Mouse (Mus musculus): ENCODE measurements at regions not wholly inside any gene's neighbourhood (a gene's known extent, or its start where the extent isn't known, plus 50 kb on each side); places are given as distances from the start of the nearest gene placed in this dataset.
"Not testable (repeated sequence)": the region's sequence is repeated elsewhere in the genome, so short reads cannot be mapped to it uniquely, and the experiment has no call there.

DNA sequence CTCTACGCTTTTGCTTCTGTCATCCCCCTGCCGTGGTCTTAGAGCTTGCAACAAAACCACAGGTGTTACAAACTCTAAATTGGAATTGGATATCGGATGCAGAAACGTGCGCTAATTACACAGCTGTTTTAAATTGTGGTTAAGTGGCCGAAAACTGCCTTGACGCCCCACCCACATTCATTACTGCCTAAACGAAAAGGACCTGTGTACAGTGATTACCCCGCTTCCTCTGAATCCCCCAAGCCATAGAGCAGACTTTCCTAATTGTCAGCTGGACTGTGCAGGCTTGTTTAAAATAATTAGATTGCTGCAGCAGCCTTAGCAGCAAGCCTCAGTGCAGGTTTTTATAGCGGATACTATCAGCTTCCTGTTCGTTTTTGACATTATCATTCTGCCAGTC lies 94.7 kb downstream of the Cxxc4 start:
- WGBS = 34% methylated on average over 11 of the region's 11 CpGs
- DNase-seq = no peak
- Histone ChIP-seq H3K4me3 (replicated peaks; ENCODE audit: insufficient read depth, low read depth, low read length) (no peak overlapping the region), H3K4me1 (ENCODE audit: control insufficient read depth, insufficient read depth, low read length) (no peaks in the 10 kb centered on the region), H3K27me3 (ENCODE audit: control insufficient read depth, insufficient read depth, low read length) (no peaks in the 10 kb centered on the region), H3K27ac (ENCODE audit: insufficient read depth, low read length) (no peak overlapping the region)
- TF ChIP-seq CTCF (IDR thresholded peaks at IDR 0.05; ENCODE audit: borderline replicate concordance, insufficient read depth, low read depth, low read length) (no peak), POLR2A (IDR thresholded peaks at IDR 0.05; ENCODE audit: borderline replicate concordance, insufficient read depth, low read length) (no peak)

DNA sequence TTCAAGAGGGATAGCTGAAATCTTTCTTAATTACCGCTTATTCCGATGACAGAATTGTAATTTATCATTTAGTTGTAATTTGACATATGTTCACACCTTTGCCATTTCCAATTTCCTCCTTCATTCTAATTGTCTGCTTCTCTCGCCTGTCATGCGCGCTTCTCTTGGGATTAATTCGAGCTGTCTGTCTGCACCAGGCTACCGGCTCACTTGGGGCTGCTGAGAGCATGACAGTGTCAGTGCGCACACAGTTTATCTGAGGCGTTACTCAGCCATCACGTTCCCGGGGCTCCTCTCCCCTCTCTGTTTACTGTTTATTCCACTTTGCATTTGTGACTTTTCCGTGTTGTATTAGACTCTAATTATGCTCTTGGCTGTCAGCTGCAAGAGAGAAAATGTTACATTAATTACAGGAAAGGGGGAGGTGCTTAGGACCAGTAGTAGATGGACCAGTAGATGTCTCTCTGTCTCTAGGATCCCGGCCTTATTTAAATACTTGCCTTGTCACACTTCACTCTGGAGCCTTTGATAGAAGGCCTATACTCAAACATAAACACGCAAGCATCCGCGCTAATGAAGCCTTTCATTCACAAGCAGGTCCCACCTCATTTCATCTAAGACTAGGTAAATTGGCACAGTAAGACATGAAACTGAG lies 95.3 kb downstream of the Cxxc4 start:
- TF ChIP-seq CTCF (IDR thresholded peaks at IDR 0.05; ENCODE audit: borderline replicate concordance, insufficient read depth, low read depth, low read length) (no peak), POLR2A (IDR thresholded peaks at IDR 0.05; ENCODE audit: borderline replicate concordance, insufficient read depth, low read length) (no peak)
- no peak overlapping the region for H3K27ac ChIP-seq (ENCODE audit: insufficient read depth, low read length)
- no peaks in the 10 kb centered on the region for H3K4me1 ChIP-seq (ENCODE audit: control insufficient read depth, insufficient read depth, low read length)
- no peaks in the 10 kb centered on the region for H3K27me3 ChIP-seq (ENCODE audit: control insufficient read depth, insufficient read depth, low read length)
- peak; percentile 1 to 11 for DNase-seq
- H3K4me3 ChIP-seq (replicated peaks; ENCODE audit: insufficient read depth, low read depth, low read length) = no peak overlapping the region
- 49% methylated on average over 16 of the region's 16 CpGs for WGBS

DNA sequence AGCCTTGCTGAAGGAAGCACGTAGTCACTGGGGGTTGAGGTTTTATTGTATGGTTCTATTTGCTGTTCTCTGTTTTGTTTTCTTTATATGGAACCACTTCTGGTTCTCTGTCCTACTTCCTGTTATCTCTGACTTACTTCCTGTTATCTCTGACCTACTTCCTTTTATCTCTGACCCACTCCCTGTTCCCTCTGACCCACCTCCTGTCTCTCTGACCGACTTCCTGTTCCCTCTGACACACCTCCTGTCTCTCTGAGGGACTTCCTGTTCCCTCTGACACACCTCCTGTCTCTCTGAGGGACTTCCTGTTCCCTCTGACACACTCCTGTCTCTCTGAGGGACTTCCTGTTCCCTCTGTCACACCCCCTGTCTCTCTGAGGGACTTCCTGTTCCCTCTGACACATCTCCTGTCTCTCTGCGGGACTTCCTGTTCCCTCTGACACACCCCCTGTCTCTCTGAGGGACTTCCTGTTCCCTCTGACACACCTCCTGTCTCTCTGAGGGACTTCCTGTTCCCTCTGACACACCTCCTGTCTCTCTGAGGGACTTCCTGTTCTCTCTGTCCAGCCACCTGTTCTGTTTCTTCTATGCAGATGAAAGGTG lies 102.9 kb downstream of the Cxxc4 start:
- not testable (repeated sequence) for H3K27me3 ChIP-seq (ENCODE audit: control insufficient read depth, insufficient read depth, low read length); DNase-seq; H3K27ac ChIP-seq (ENCODE audit: insufficient read depth, low read length); H3K4me1 ChIP-seq (ENCODE audit: control insufficient read depth, insufficient read depth, low read length); H3K4me3 ChIP-seq (replicated peaks; ENCODE audit: insufficient read depth, low read depth, low read length)
- 97% methylated on average over 3 of the region's 3 CpGs for WGBS

DNA sequence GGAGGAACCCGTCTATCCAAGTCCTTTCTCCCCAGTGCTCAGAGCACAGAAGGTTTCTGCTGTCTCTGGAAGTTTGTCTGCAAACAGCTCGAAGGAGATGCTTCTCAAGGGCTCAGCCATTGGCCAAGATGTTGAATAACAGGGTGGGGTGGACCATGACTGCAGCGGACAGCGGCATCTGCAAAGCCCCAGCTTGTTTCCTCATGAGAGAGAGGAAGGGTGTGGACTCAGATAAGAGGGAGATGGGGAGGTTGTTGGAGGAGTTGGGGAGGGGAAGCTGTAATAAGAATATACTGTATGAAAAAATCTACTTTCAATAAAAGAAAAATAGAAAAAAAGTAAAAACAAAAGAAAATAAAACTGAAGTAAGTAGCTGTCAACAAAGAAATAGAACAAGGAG lies 129.7 kb downstream of the Cxxc4 start:
- Histone ChIP-seq H3K27me3 (ENCODE audit: control insufficient read depth, insufficient read depth, low read length) (no peaks in the 10 kb centered on the region), H3K27ac (ENCODE audit: insufficient read depth, low read length) (no peak overlapping the region), H3K4me1 (ENCODE audit: control insufficient read depth, insufficient read depth, low read length) (no peaks in the 10 kb centered on the region), H3K4me3 (replicated peaks; ENCODE audit: insufficient read depth, low read depth, low read length) (no peak overlapping the region)
- 87% methylated on average over 4 of the region's 4 CpGs for WGBS
- TF ChIP-seq CTCF (IDR thresholded peaks at IDR 0.05; ENCODE audit: borderline replicate concordance, insufficient read depth, low read depth, low read length) (no peak), POLR2A (IDR thresholded peaks at IDR 0.05; ENCODE audit: borderline replicate concordance, insufficient read depth, low read length) (no peak)
- no peak for DNase-seq

DNA sequence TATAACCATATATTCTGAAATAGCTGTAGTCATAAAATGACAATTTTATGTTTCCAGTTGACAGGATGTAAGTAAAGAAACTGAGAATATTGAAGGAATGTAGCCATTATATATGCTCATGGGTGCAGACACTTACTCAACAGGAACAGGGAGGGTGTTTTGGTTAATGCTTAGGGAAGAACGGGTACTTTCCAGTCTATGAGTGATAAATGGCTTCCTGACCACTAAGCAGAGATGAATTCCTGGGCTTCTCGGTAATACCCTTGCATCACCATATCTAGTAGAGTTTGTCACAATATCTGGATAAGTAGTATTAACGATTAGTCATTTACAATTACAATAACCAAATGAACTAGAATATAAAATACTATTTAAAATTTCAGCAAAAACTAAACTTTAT lies 130.5 kb downstream of the Cxxc4 start:
- no peak overlapping the region for H3K27ac ChIP-seq (ENCODE audit: insufficient read depth, low read length)
- no peaks in the 10 kb centered on the region for H3K4me1 ChIP-seq (ENCODE audit: control insufficient read depth, insufficient read depth, low read length)
- H3K27me3 ChIP-seq (ENCODE audit: control insufficient read depth, insufficient read depth, low read length) = no peaks in the 10 kb centered on the region
- no peak for DNase-seq
- no peak for TF ChIP-seq CTCF (IDR thresholded peaks at IDR 0.05; ENCODE audit: borderline replicate concordance, insufficient read depth, low read depth, low read length)
- TF ChIP-seq POLR2A (IDR thresholded peaks at IDR 0.05; ENCODE audit: borderline replicate concordance, insufficient read depth, low read length) = no peak
- H3K4me3 ChIP-seq (replicated peaks; ENCODE audit: insufficient read depth, low read depth, low read length) = no peak overlapping the region
- 88% methylated on average over 3 of the region's 3 CpGs for WGBS

DNA sequence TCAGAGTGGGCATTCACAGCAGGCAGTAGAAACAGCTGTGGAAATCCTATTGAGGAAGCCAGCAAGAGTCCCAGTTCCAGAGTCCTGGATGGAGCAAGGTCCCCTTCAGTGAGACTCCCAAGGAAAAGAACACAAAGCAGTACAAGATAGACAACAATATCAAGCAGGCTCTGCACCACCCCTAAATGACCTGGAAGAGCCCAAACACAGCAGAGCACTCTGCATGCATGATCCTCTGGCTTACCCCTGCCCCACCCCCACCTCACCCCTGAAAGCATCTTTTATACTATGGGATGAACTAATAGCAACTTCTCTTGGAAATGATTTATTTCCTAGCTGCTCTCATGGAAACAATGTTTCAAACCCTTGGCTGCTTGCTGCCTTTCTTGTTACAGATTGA lies 132.3 kb downstream of the Cxxc4 start:
- no peak for DNase-seq
- Histone ChIP-seq H3K27me3 (ENCODE audit: control insufficient read depth, insufficient read depth, low read length) (no peaks in the 10 kb centered on the region), H3K27ac (ENCODE audit: insufficient read depth, low read length) (no peak overlapping the region), H3K4me1 (ENCODE audit: control insufficient read depth, insufficient read depth, low read length) (no peaks in the 10 kb centered on the region), H3K4me3 (replicated peaks; ENCODE audit: insufficient read depth, low read depth, low read length) (no peak overlapping the region)
- no peak for TF ChIP-seq POLR2A (IDR thresholded peaks at IDR 0.05; ENCODE audit: borderline replicate concordance, insufficient read depth, low read length)
- no peak for TF ChIP-seq CTCF (IDR thresholded peaks at IDR 0.05; ENCODE audit: borderline replicate concordance, insufficient read depth, low read depth, low read length)

DNA sequence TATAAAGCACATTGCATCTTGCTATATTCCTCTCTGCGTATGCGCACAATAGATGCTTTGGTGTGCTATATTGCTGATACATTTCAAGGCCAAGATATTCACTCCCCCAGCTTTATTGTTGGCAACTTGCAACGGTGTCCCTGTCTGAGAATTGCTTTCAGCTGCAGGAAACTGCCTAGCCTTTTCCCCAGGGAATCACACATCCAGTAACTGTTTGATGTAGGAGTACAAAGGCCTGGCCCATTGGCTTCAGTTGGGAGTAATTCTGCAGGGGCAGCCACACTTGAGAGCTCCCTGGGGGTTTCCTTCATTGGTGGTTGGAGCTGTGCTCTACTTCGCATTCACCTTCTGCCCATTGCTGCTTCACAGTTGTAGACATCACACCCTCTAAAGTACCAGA lies 132.8 kb downstream of the Cxxc4 start:
- TF ChIP-seq CTCF (IDR thresholded peaks at IDR 0.05; ENCODE audit: borderline replicate concordance, insufficient read depth, low read depth, low read length) (no peak), POLR2A (IDR thresholded peaks at IDR 0.05; ENCODE audit: borderline replicate concordance, insufficient read depth, low read length) (no peak)
- 57% methylated on average over 4 of the region's 4 CpGs for WGBS

DNA sequence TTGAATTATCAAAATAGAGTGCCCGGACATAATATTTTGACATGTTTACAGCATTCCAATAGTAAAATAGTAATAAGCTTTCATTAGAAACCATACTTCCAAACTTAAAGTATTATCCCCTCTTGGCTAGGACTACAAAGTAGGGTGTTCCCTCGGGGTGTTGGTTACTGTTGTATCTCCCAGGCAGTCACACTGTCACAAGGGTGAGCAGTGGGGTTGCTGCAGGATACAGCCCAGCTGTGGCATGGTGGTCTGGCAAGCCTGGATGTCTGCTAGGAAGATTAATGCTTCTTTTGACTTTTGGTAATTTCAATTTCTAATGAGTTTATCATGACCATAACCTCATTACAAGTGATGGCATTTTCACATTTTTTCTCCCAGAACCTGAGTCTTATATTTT lies 143.3 kb downstream of the Cxxc4 start:
- Histone ChIP-seq H3K4me1 (ENCODE audit: control insufficient read depth, insufficient read depth, low read length) (no peaks in the 10 kb centered on the region), H3K27ac (ENCODE audit: insufficient read depth, low read length) (no peak overlapping the region), H3K27me3 (ENCODE audit: control insufficient read depth, insufficient read depth, low read length) (no peaks in the 10 kb centered on the region), H3K4me3 (replicated peaks; ENCODE audit: insufficient read depth, low read depth, low read length) (no peak overlapping the region)
- no peak for DNase-seq
- TF ChIP-seq CTCF (IDR thresholded peaks at IDR 0.05; ENCODE audit: borderline replicate concordance, insufficient read depth, low read depth, low read length) (no peak), POLR2A (IDR thresholded peaks at IDR 0.05; ENCODE audit: borderline replicate concordance, insufficient read depth, low read length) (no peak)
- 69% methylated on average over 2 of the region's 2 CpGs for WGBS

More for the DNA sequence above, 132.8 kb downstream of the Cxxc4 start:
- DNase-seq = no peak
- H3K4me3 ChIP-seq (replicated peaks; ENCODE audit: insufficient read depth, low read depth, low read length) = no peak overlapping the region
- no peaks in the 10 kb centered on the region for H3K27me3 ChIP-seq (ENCODE audit: control insufficient read depth, insufficient read depth, low read length)
- H3K4me1 ChIP-seq (ENCODE audit: control insufficient read depth, insufficient read depth, low read length) = no peaks in the 10 kb centered on the region
- no peak overlapping the region for H3K27ac ChIP-seq (ENCODE audit: insufficient read depth, low read length)

Measured in cerebellum, adult 2 months (tissue).